In the genomic region with DNA sequence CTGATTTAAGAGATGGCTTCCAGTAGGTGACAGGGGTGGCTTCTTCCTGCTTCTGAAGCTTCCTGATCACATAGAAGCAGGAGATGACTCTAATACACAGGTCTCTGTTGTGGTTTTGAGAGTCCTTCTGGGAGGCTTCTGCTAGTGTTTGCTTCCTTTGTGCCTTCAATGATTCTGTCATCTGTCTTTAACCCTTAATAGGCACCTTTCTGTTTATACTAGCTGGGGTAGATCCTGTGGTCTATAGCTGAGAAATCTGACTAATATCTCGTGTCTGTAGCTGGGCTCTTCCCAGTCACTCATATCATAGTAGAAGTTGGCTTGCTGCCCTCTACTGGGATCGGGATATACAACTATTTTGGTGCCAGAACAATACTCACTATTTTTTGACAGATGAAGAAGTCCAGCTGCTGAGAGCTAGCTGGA, we compare ENCODE assay signal across 9 mouse cellular contexts. TPM values are rescaled to one million over a fixed set of nuclear protein-coding genes. Genes with fewer than 3 reads are reported as not detected.
A peak's percentile ranks its signal among the peaks of the same experiment; 100 is the strongest.
DNase-seq lines count a peak whose midpoint lies in the region; ATAC-seq lines count a peak whose summit lies in the region.
"Had no signal": no experiment of that assay in that cellular context is flagged by ENCODE, and none has a peak within 500 bp of the region (broad histone marks: within the 10 kb centered on the region; RNA-seq: fewer than 3 reads in every experiment).

No protein-coding gene starts in this region.

- 26% methylated on average over 2 of the region's 2 CpGs for WGBS in embryonic facial prominence, embryonic 11.5 days
- WGBS in embryonic facial prominence, embryonic 10.5 days: 31% methylated on average over 2 of the region's 2 CpGs
- WGBS in kidney, embryonic 15.5 days: 18% methylated on average over 2 of the region's 2 CpGs
- WGBS in midbrain, embryonic 16.5 days: 25% methylated on average over 2 of the region's 2 CpGs

- no peak overlapping the region for H3K4me2 ChIP-seq in embryonic facial prominence, embryonic 11.5 days (ENCODE audit: low read depth, low read length)
- no peak overlapping the region for H3K4me2 ChIP-seq in kidney, embryonic 15.5 days
- no peak overlapping the region for H3K4me2 ChIP-seq in midbrain, embryonic 16.5 days (ENCODE audit: low read length)
- H3K4me2 ChIP-seq: limb, embryonic 15.5 days had no signal

- no peaks in the 10 kb centered on the region for H3K9me3 ChIP-seq in embryonic facial prominence, embryonic 11.5 days (replicated peaks; ENCODE audit: control insufficient read depth, low read length)
- no peaks in the 10 kb centered on the region for H3K9me3 ChIP-seq in embryonic facial prominence, embryonic 10.5 days
- no peaks in the 10 kb centered on the region for H3K9me3 ChIP-seq in kidney, embryonic 15.5 days (replicated peaks)
- H3K9me3 ChIP-seq in midbrain, embryonic 16.5 days (replicated peaks; ENCODE audit: control insufficient read depth, low read length, poor library complexity, severe bottlenecking): no peaks in the 10 kb centered on the region
- H3K9me3 ChIP-seq: limb, embryonic 15.5 days had no signal

- H3K36me3 ChIP-seq in embryonic facial prominence, embryonic 11.5 days (replicated peaks; ENCODE audit: control insufficient read depth, insufficient read depth, low read depth, low read length): no peaks in the 10 kb centered on the region
- H3K36me3 ChIP-seq in embryonic facial prominence, embryonic 10.5 days (replicated peaks): no peaks in the 10 kb centered on the region
- H3K36me3 ChIP-seq in kidney, embryonic 15.5 days: no peaks in the 10 kb centered on the region
- H3K36me3 ChIP-seq in midbrain, embryonic 16.5 days (ENCODE audit: control insufficient read depth, insufficient read depth, low read length): no peaks in the 10 kb centered on the region
- H3K36me3 ChIP-seq: limb, embryonic 15.5 days had no signal

- no peak overlapping the region for H3K4me3 ChIP-seq in embryonic facial prominence, embryonic 11.5 days (ENCODE audit: low read depth, low read length)
- no peak overlapping the region for H3K4me3 ChIP-seq in embryonic facial prominence, embryonic 10.5 days
- H3K4me3 ChIP-seq in kidney, embryonic 15.5 days (replicated peaks): no peak overlapping the region
- H3K4me3 ChIP-seq in midbrain, embryonic 16.5 days (ENCODE audit: low read depth, low read length): no peak overlapping the region
- H3K4me3 ChIP-seq: limb, embryonic 15.5 days had no signal

- H3K27me3 ChIP-seq in embryonic facial prominence, embryonic 11.5 days (ENCODE audit: control insufficient read depth, insufficient read depth, low read length): no peaks in the 10 kb centered on the region
- H3K27me3 ChIP-seq in embryonic facial prominence, embryonic 10.5 days (replicated peaks; ENCODE audit: low read depth, poor library complexity, severe bottlenecking): no peaks in the 10 kb centered on the region
- no peaks in the 10 kb centered on the region for H3K27me3 ChIP-seq in kidney, embryonic 15.5 days
- no peaks in the 10 kb centered on the region for H3K27me3 ChIP-seq in midbrain, embryonic 16.5 days (ENCODE audit: control insufficient read depth, insufficient read depth, low read depth, low read length)
- H3K27me3 ChIP-seq: limb, embryonic 15.5 days had no signal

- H3K9ac ChIP-seq in embryonic facial prominence, embryonic 11.5 days (replicated peaks; ENCODE audit: low read length): no peak overlapping the region
- no peak overlapping the region for H3K9ac ChIP-seq in kidney, embryonic 15.5 days
- H3K9ac ChIP-seq in midbrain, embryonic 16.5 days (ENCODE audit: low read depth, low read length): no peak overlapping the region
- H3K9ac ChIP-seq: limb, embryonic 15.5 days had no signal

- no peak for ATAC-seq in embryonic facial prominence, embryonic 11.5 days (replicated peaks; ENCODE audit: insufficient number of reproducible peaks, low FRiP score, low TSS enrichment, low read depth)
- 0 out of 2 replicates have a peak, but pooled peaks have one; percentile 18 for ATAC-seq in kidney, embryonic 15.5 days (replicated peaks; ENCODE audit: low FRiP score)
- ATAC-seq in megakaryocyte progenitor cell, adult 5-6 weeks (replicated peaks; ENCODE audit: poor library complexity): peak; percentile 52
- ATAC-seq in midbrain, embryonic 16.5 days: no peak

- no peaks in the 10 kb centered on the region for H3K4me1 ChIP-seq in embryonic facial prominence, embryonic 11.5 days (ENCODE audit: control insufficient read depth, insufficient read depth, low read length)
- H3K4me1 ChIP-seq in embryonic facial prominence, embryonic 10.5 days: no peaks in the 10 kb centered on the region
- H3K4me1 ChIP-seq in kidney, embryonic 15.5 days: no peaks in the 10 kb centered on the region
- H3K4me1 ChIP-seq in midbrain, embryonic 16.5 days (ENCODE audit: control insufficient read depth, insufficient read depth, low read length): no peaks in the 10 kb centered on the region
- H3K4me1 ChIP-seq: limb, embryonic 15.5 days had no signal

- DNase-seq in embryonic facial prominence, embryonic 11.5 days (ENCODE audit: low spot score): peak; percentile 34
- DNase-seq in embryonic facial prominence, embryonic 10.5 days (ENCODE audit: low spot score): no peak
- DNase-seq in 416B (ENCODE audit: low read depth): peak; percentile 57
- DNase-seq in c-Kit-positive CD71-positive TER-119-positive erythroid progenitor cells, embryonic 14.5 days (ENCODE audit: low spot score): peak; percentile 42
- DNase-seq in cerebellum, adult 11-12 months: no peak

- no peak overlapping the region for H3K27ac ChIP-seq in embryonic facial prominence, embryonic 11.5 days (replicated peaks; ENCODE audit: low read depth, low read length)
- no peak overlapping the region for H3K27ac ChIP-seq in embryonic facial prominence, embryonic 10.5 days (replicated peaks)
- H3K27ac ChIP-seq in kidney, embryonic 15.5 days: no peak overlapping the region
- H3K27ac ChIP-seq in midbrain, embryonic 16.5 days (ENCODE audit: low read length): no peak overlapping the region
- H3K27ac ChIP-seq: limb, embryonic 15.5 days had no signal

RNA-seq across cellular contexts. Expression of a gene that starts 50.2 kb away (rescaled TPM):
- 208 and 237 TPM in 2 replicates for polyA plus RNA-seq in embryonic facial prominence, embryonic 11.5 days (2014; fragmentation: Nextera tagmentation; extraction: Ambion mirVana)
- polyA plus RNA-seq in embryonic facial prominence, embryonic 10.5 days (2016; fragmentation: Nextera tagmentation; extraction: Ambion mirVana): 158 and 162 TPM in 2 replicates
- polyA plus RNA-seq in kidney, embryonic 15.5 days (2015; fragmentation: Nextera tagmentation; extraction: Ambion mirVana): 169 and 181 TPM in 2 replicates
- total RNA-seq in megakaryocyte progenitor cell, adult 5-6 weeks (2015): 83.3 and 86.9 TPM in 2 replicates
- total RNA-seq in megakaryocyte progenitor cell, adult 5-6 weeks (2017): 62.8 and 71.7 TPM in 2 replicates
- polyA plus RNA-seq in midbrain, embryonic 16.5 days (2015; fragmentation: Nextera tagmentation; extraction: Ambion mirVana): 169 and 179 TPM in 2 replicates

Comparison
In these comparisons a context has a peak if more than half of its experiments do, and no peak if none do; other contexts are left out.
1. DNase-seq: peak in embryonic facial prominence, embryonic 11.5 days (single experiment), 416B (single experiment) and c-Kit-positive CD71-positive TER-119-positive erythroid progenitor cells, embryonic 14.5 days (single experiment); none in embryonic facial prominence, embryonic 10.5 days (single experiment) and cerebellum, adult 11-12 months (single experiment).
2. ATAC-seq: peak in kidney, embryonic 15.5 days (single experiment) and megakaryocyte progenitor cell, adult 5-6 weeks (single experiment); none in embryonic facial prominence, embryonic 11.5 days (single experiment) and midbrain, embryonic 16.5 days (single experiment).